Mouse (Mus musculus): Measurements from ENCODE around the gene Sh3gl2. TPM values are rescaled to one million over a fixed set of nuclear protein-coding genes. Genes with fewer than 3 reads are reported as not detected.

Sh3gl2 gene
- polyA plus RNA-seq, 1 experiment = 15.4 TPM

- Histone ChIP-seq H3K4me1 (ENCODE audit: control insufficient read depth, insufficient read depth, low read length) (no peaks in the 10 kb centered on the region), H3K4me3 (ENCODE audit: control insufficient read depth, low read depth, low read length) (no peak overlapping the region), H3K36me3 (ENCODE audit: control insufficient read depth, insufficient read depth, low read length) (no peaks in the 10 kb centered on the region), H3K27ac (ENCODE audit: control insufficient read depth, insufficient read depth, low read depth, low read length) (no peak overlapping the region), H3K27me3 (ENCODE audit: control insufficient read depth, insufficient read depth, low read length) (no peaks in the 10 kb centered on the region)
- TF ChIP-seq CTCF (IDR thresholded peaks at IDR 0.05; ENCODE audit: control insufficient read depth, insufficient read depth, insufficient replicate concordance, low read depth, low read length) = no peak
- TF ChIP-seq POLR2A (IDR thresholded peaks at IDR 0.05; ENCODE audit: control insufficient read depth, low read depth, low read length) = no peak
Measured at GRCm38 (mm10) chr4:85505718-85506117, 300.8 kb downstream of the Sh3gl2 start.

- TF ChIP-seq POLR2A (IDR thresholded peaks at IDR 0.05; ENCODE audit: control insufficient read depth, low read depth, low read length) = no peak
- TF ChIP-seq CTCF (IDR thresholded peaks at IDR 0.05; ENCODE audit: control insufficient read depth, insufficient read depth, insufficient replicate concordance, low read depth, low read length) = no peak
- no peaks in the 10 kb centered on the region for H3K36me3 ChIP-seq (ENCODE audit: control insufficient read depth, insufficient read depth, low read length)
- H3K27me3 ChIP-seq (ENCODE audit: control insufficient read depth, insufficient read depth, low read length) = no peaks in the 10 kb centered on the region
Measured at GRCm38 (mm10) chr4:85506976-85507375, 302.1 kb downstream of the Sh3gl2 start.

GRCm38 (mm10) chr4:85507491-85507890, 302.6 kb downstream of the Sh3gl2 start:
- TF ChIP-seq POLR2A (IDR thresholded peaks at IDR 0.05; ENCODE audit: control insufficient read depth, low read depth, low read length) = no peak
- TF ChIP-seq CTCF (IDR thresholded peaks at IDR 0.05; ENCODE audit: control insufficient read depth, insufficient read depth, insufficient replicate concordance, low read depth, low read length) = no peak
- H3K4me1 ChIP-seq (ENCODE audit: control insufficient read depth, insufficient read depth, low read length) = no peaks in the 10 kb centered on the region
- H3K4me3 ChIP-seq (ENCODE audit: control insufficient read depth, low read depth, low read length) = no peak overlapping the region
- H3K27me3 ChIP-seq (ENCODE audit: control insufficient read depth, insufficient read depth, low read length) = no peaks in the 10 kb centered on the region
- H3K27ac ChIP-seq (ENCODE audit: control insufficient read depth, insufficient read depth, low read depth, low read length) = no peak overlapping the region
- H3K36me3 ChIP-seq (ENCODE audit: control insufficient read depth, insufficient read depth, low read length) = no peaks in the 10 kb centered on the region

More at GRCm38 (mm10) chr4:85506976-85507375, 302.1 kb downstream of the Sh3gl2 start:
- H3K4me3 ChIP-seq (ENCODE audit: control insufficient read depth, low read depth, low read length) = no peak overlapping the region
- H3K4me1 ChIP-seq (ENCODE audit: control insufficient read depth, insufficient read depth, low read length) = no peaks in the 10 kb centered on the region
- no peak overlapping the region for H3K27ac ChIP-seq (ENCODE audit: control insufficient read depth, insufficient read depth, low read depth, low read length)

- peaks cover 6% of the 10 kb centered on the region for H3K4me1 ChIP-seq (ENCODE audit: control insufficient read depth, insufficient read depth, low read length)
- H3K36me3 ChIP-seq (ENCODE audit: control insufficient read depth, insufficient read depth, low read length) = no peaks in the 10 kb centered on the region
- TF ChIP-seq CTCF (IDR thresholded peaks at IDR 0.05; ENCODE audit: control insufficient read depth, insufficient read depth, insufficient replicate concordance, low read depth, low read length) (no peak), POLR2A (IDR thresholded peaks at IDR 0.05; ENCODE audit: control insufficient read depth, low read depth, low read length) (no peak)
- no peaks in the 10 kb centered on the region for H3K27me3 ChIP-seq (ENCODE audit: control insufficient read depth, insufficient read depth, low read length)
- H3K4me3 ChIP-seq (ENCODE audit: control insufficient read depth, low read depth, low read length) = peak overlapping the region; percentile 66; the same call in 1 of the 2 replicates
- H3K27ac ChIP-seq (ENCODE audit: control insufficient read depth, insufficient read depth, low read depth, low read length) = no peak overlapping the region
Measured at GRCm38 (mm10) chr4:85513288-85513687, 308.4 kb downstream of the Sh3gl2 start.

GRCm38 (mm10) chr4:85513792-85514191, 308.9 kb downstream of the Sh3gl2 start, which contains the start of gene Adamtsl1:
Adamtsl1 (plus strand) TSS chr4:85514172.
- Histone ChIP-seq H3K36me3 (ENCODE audit: control insufficient read depth, insufficient read depth, low read length) (no peaks in the 10 kb centered on the region), H3K27me3 (ENCODE audit: control insufficient read depth, insufficient read depth, low read length) (no peaks in the 10 kb centered on the region), H3K27ac (ENCODE audit: control insufficient read depth, insufficient read depth, low read depth, low read length) (no peak within 1 kb of the TSS), H3K4me1 (ENCODE audit: control insufficient read depth, insufficient read depth, low read length) (peaks cover 6% of the 10 kb centered on the region), H3K4me3 (ENCODE audit: control insufficient read depth, low read depth, low read length) (peak within 1 kb of the TSS; percentile 66)
- TF ChIP-seq POLR2A (IDR thresholded peaks at IDR 0.05; ENCODE audit: control insufficient read depth, low read depth, low read length) = no peak
- no peak for TF ChIP-seq CTCF (IDR thresholded peaks at IDR 0.05; ENCODE audit: control insufficient read depth, insufficient read depth, insufficient replicate concordance, low read depth, low read length)

- Histone ChIP-seq H3K4me3 (ENCODE audit: control insufficient read depth, low read depth, low read length) (peak overlapping the region; percentile 66), H3K27me3 (ENCODE audit: control insufficient read depth, insufficient read depth, low read length) (no peaks in the 10 kb centered on the region), H3K36me3 (ENCODE audit: control insufficient read depth, insufficient read depth, low read length) (no peaks in the 10 kb centered on the region), H3K27ac (ENCODE audit: control insufficient read depth, insufficient read depth, low read depth, low read length) (no peak overlapping the region), H3K4me1 (ENCODE audit: control insufficient read depth, insufficient read depth, low read length) (peaks cover 6% of the 10 kb centered on the region)
- TF ChIP-seq CTCF (IDR thresholded peaks at IDR 0.05; ENCODE audit: control insufficient read depth, insufficient read depth, insufficient replicate concordance, low read depth, low read length) = no peak
- no peak for TF ChIP-seq POLR2A (IDR thresholded peaks at IDR 0.05; ENCODE audit: control insufficient read depth, low read depth, low read length)
Measured at GRCm38 (mm10) chr4:85514205-85514681, 309.3 kb downstream of the Sh3gl2 start.

GRCm38 (mm10) chr4:85526966-85527566, 322.1 kb downstream of the Sh3gl2 start:
- Histone ChIP-seq H3K4me3 (ENCODE audit: control insufficient read depth, low read depth, low read length) (no peak overlapping the region), H3K36me3 (ENCODE audit: control insufficient read depth, insufficient read depth, low read length) (no peaks in the 10 kb centered on the region), H3K4me1 (ENCODE audit: control insufficient read depth, insufficient read depth, low read length) (no peaks in the 10 kb centered on the region), H3K27ac (ENCODE audit: control insufficient read depth, insufficient read depth, low read depth, low read length) (no peak overlapping the region), H3K27me3 (ENCODE audit: control insufficient read depth, insufficient read depth, low read length) (no peaks in the 10 kb centered on the region)
- TF ChIP-seq CTCF (IDR thresholded peaks at IDR 0.05; ENCODE audit: control insufficient read depth, insufficient read depth, insufficient replicate concordance, low read depth, low read length) (no peak), POLR2A (IDR thresholded peaks at IDR 0.05; ENCODE audit: control insufficient read depth, low read depth, low read length) (no peak)

Measured in testis, adult 2 months (tissue).